ENCODE assay signal across 8 mouse cellular contexts in genomic region chr5:147748081-147748581, GRCm38 (mm10). TPM values are rescaled to one million over a fixed set of nuclear protein-coding genes. Genes with fewer than 3 reads are reported as not detected.
DNase-seq lines count a peak whose midpoint lies in the region; ATAC-seq and TF ChIP-seq lines count a peak whose summit lies in the region.

No protein-coding gene starts in this region.

- no peak for TF ChIP-seq POLR2A in bone marrow, adult 2 months (IDR thresholded peaks at IDR 0.05; ENCODE audit: borderline replicate concordance, control insufficient read depth, low read depth, low read length)

- H3K4me2 ChIP-seq in hindbrain, embryonic 11.5 days (replicated peaks; ENCODE audit: low read depth, low read length): peak overlapping the region; percentile 41

- no peak for ATAC-seq in CD4-positive, CD25-positive, alpha-beta regulatory T cell, adult 4 months
- no peak for ATAC-seq in hindbrain, embryonic 11.5 days (ENCODE audit: low FRiP score)
- peak; percentile 93 for ATAC-seq in megakaryocyte progenitor cell, adult 5-6 weeks (replicated peaks; ENCODE audit: poor library complexity)

- no peak for TF ChIP-seq CTCF in bone marrow, adult 2 months (IDR thresholded peaks at IDR 0.05; ENCODE audit: control insufficient read depth, insufficient read depth, low read length)

- 3% methylated on average over 15 of the region's 15 CpGs for WGBS in bone marrow, adult 2 months
- WGBS in hindbrain, embryonic 11.5 days: 2% methylated on average over 15 of the region's 15 CpGs

- peak; percentile 1 for DNase-seq in CD4-positive, CD25-positive, alpha-beta regulatory T cell, adult 2 months (ENCODE audit: low read depth, low spot score)
- DNase-seq in gastrocnemius, adult 18-20 months (ENCODE audit: low spot score): peak; percentile 53
- peak; percentile 64 for DNase-seq in hindbrain, embryonic 11.5 days (ENCODE audit: low spot score)
- DNase-seq in left cerebral cortex, postnatal 4 days: peak; percentile 78
- DNase-seq in thymus, postnatal 25 days: no peak

- H3K9ac ChIP-seq in hindbrain, embryonic 11.5 days (ENCODE audit: low read depth, low read length): no peak overlapping the region

- H3K27ac ChIP-seq in bone marrow, adult 2 months (ENCODE audit: control insufficient read depth, insufficient read depth, low read depth, low read length, poor library complexity): peak overlapping the region; percentile 31; the same call in 1 of the 2 replicates
- H3K27ac ChIP-seq in hindbrain, embryonic 11.5 days (ENCODE audit: low read depth, low read length): no peak overlapping the region

- H3K36me3 ChIP-seq in hindbrain, embryonic 11.5 days (ENCODE audit: control insufficient read depth, insufficient read depth, low read length): no peaks in the 10 kb centered on the region

- peaks cover 22% of the 10 kb centered on the region for H3K27me3 ChIP-seq in hindbrain, embryonic 11.5 days (ENCODE audit: control insufficient read depth, insufficient read depth, low read length)

- H3K4me3 ChIP-seq in bone marrow, adult 2 months (replicated peaks; ENCODE audit: control insufficient read depth, low read depth, low read length): no peak overlapping the region
- H3K4me3 ChIP-seq in hindbrain, embryonic 11.5 days (ENCODE audit: low read depth, low read length): peak overlapping the region; percentile 8; the same call in 1 of the 2 replicates

- H3K4me1 ChIP-seq in bone marrow, adult 2 months (ENCODE audit: control insufficient read depth, insufficient read depth, low read length): peaks cover 2% of the 10 kb centered on the region; the same call in 1 of the 2 replicates
- peaks cover 9% of the 10 kb centered on the region for H3K4me1 ChIP-seq in hindbrain, embryonic 11.5 days (replicated peaks; ENCODE audit: control insufficient read depth, insufficient read depth, low read length)

- intact Hi-C loops in left cerebral cortex, postnatal 4 days (cut with DNase I): no loop called here

- H3K9me3 ChIP-seq in hindbrain, embryonic 11.5 days (ENCODE audit: control insufficient read depth, low read length): no peaks in the 10 kb centered on the region

RNA-seq across cellular contexts. Expression of gene Flt1, which starts 22.3 kb away (rescaled TPM):
- under 1 TPM in 1 of 2 experiments, not detected in 1; 0.13 TPM for polyA plus RNA-seq in CD4-positive, CD25-positive, alpha-beta regulatory T cell, adult 4 months (2017; shearing (Covaris generic))
- polyA plus RNA-seq in bone marrow, adult 2 months (2011; ENCODE audit: insufficient read depth, insufficient read length, low replicate concordance, missing spikeins): 1.7 and 5.1 TPM in 2 replicates
- 10 to 100 TPM; 25.8 to 28.7 TPM for total RNA-seq in gastrocnemius, adult 18-20 months (2021)
- polyA plus RNA-seq in hindbrain, embryonic 11.5 days (2014; fragmentation: Nextera tagmentation; extraction: Ambion mirVana): 12.3 and 13.5 TPM in 2 replicates
- 10 to 100 TPM; 15.1 to 17.6 TPM for total RNA-seq in left cerebral cortex, postnatal 4 days (2021)
- total RNA-seq in megakaryocyte progenitor cell, adult 5-6 weeks (2015): 2.5 and 3.1 TPM in 2 replicates
- 2.5 and 3.7 TPM in 2 replicates for total RNA-seq in megakaryocyte progenitor cell, adult 5-6 weeks (2017)
